Mouse (Mus musculus) stomach, postnatal 0 days (tissue): Measurements from ENCODE around the gene Abhd14a. TPM values are rescaled to one million over a fixed set of nuclear protein-coding genes. Genes with fewer than 3 reads are reported as not detected.

ENCODE experiments used
- ATAC-seq: fragments of 200-750 bp; cut with Nextera tagmentation; 2 replicates; pipeline ENCODE4 v1.8.0; 2017; ENCODE audit not compliant: low FRiP score, low TSS enrichment
- DNase-seq: peaks from one replicate; pipeline ENCODE4 v3.0.0-alpha.2; 2016; ENCODE audit warnings: low spot score
- H3K27ac ChIP-seq: fragments of 300-500 bp; sonication (generic); replicated peaks from 2 replicates; pipeline ENCODE4 v1.5.1; 2014; ENCODE audit warnings: mild to moderate bottlenecking, control low read depth
- H3K27me3 ChIP-seq: fragments of 300-500 bp; sonication (generic); 2 replicates; pipeline ENCODE4 v1.6.1; 2014; ENCODE audit warnings: low read length; ENCODE audit not compliant: control insufficient read depth, insufficient read depth
- H3K36me3 ChIP-seq: fragments of 300-500 bp; sonication (generic); 2 replicates; pipeline ENCODE4 v1.6.1; 2014; ENCODE audit warnings: low read length, mixed read lengths; ENCODE audit not compliant: control insufficient read depth, insufficient read depth
- H3K4me1 ChIP-seq: fragments of 300-500 bp; sonication (generic); replicated peaks from 2 replicates; pipeline ENCODE4 v1.6.1; 2014; ENCODE audit warnings: antibody characterized with exemption; ENCODE audit not compliant: control insufficient read depth, insufficient read depth
- H3K4me2 ChIP-seq: fragments of 300-500 bp; sonication (generic); replicated peaks from 2 replicates; pipeline ENCODE4 v1.6.1; 2014; ENCODE audit warnings: low read depth, mild to moderate bottlenecking, control low read depth, moderate library complexity
- H3K4me3 ChIP-seq: fragments of 300-500 bp; sonication (generic); 2 replicates; pipeline ENCODE4 v1.5.1; 2014; ENCODE audit warnings: low read depth, low read length, control low read depth
- H3K9ac ChIP-seq: fragments of 300-500 bp; sonication (generic); 2 replicates; pipeline ENCODE4 v1.6.1; 2014; ENCODE audit warnings: mild to moderate bottlenecking, low read length, control low read depth, mixed read lengths
- H3K9me3 ChIP-seq: fragments of 300-500 bp; sonication (generic); 2 replicates; pipeline ENCODE4 v1.6.1; 2016; ENCODE audit warnings: low read length; ENCODE audit not compliant: control insufficient read depth
- CTCF ChIP-seq: IDR thresholded peaks from 2 replicates; pipeline ENCODE4 v1.5.1; 2016; ENCODE audit warnings: antibody characterized with exemption, low read depth, mild to moderate bottlenecking, moderate library complexity
- EP300 ChIP-seq: optimal IDR thresholded peaks from 2 replicates; pipeline ENCODE3; 2016; ENCODE audit warnings: antibody characterized with exemption
- WGBS: fragments of 180-500 bp; shearing (Covaris S2); extraction: QIAGEN DNeasy Blood & Tissue Kit; methylation state at CpG from one replicate; pipeline ENCODE4 v1.1.7; 2014; 5-methylcytosine and 5-hydroxymethylcytosine counted together
- polyA plus RNA-seq: library from polyadenylated mRNA; unstranded; fragments of >200 nt; fragmentation: Nextera tagmentation; extraction: Ambion mirVana; gene quantifications from 2 replicates; pipeline ENCODE4 v1.2.1, GENCODE M21; 2015

Gene Abhd14a
- polyA plus RNA-seq, 1 experiment from 2014 or later, result 23.2 TPM

DNA sequence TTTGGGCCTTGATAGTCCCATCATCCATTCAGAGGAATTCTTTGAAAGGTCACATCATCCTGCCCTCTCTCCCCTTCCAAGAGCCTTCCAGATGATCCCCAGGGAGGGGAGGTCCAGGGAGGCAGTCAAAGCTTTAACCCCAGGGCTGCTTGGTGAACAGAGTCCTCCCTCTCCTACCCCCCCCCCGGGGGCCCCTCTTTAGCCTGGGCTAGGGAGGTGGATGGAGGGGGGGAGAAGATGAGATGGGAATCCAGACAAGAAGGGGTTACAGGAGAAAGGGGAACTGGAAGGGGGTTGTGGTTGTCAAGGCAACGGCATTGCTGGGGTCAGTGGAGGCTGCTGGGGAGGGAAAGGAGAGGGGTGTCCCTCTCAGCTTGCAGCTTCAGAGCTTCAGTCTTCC lies 26.9 kb downstream of the Abhd14a start:
- TF ChIP-seq EP300, result no peak
- TF ChIP-seq CTCF, result no peak
- Histone ChIP-seq H3K27me3 (no peaks in the 10 kb centered on the region), H3K4me3 (no peak overlapping the region), H3K27ac (no peak overlapping the region), H3K4me2 (no peak overlapping the region), H3K9ac (peak overlapping the region; percentile 27; the same call in 1 of the 2 replicates), H3K9me3 (no peaks in the 10 kb centered on the region), H3K4me1 (0 out of 2 replicates have a peak, but pooled peaks cover 2% of the 10 kb centered on the region), H3K36me3 (no peaks in the 10 kb centered on the region)
- WGBS, result 0% methylated on average over 2 of the region's 2 CpGs
- DNase-seq (no peak), ATAC-seq (no peak)

DNA sequence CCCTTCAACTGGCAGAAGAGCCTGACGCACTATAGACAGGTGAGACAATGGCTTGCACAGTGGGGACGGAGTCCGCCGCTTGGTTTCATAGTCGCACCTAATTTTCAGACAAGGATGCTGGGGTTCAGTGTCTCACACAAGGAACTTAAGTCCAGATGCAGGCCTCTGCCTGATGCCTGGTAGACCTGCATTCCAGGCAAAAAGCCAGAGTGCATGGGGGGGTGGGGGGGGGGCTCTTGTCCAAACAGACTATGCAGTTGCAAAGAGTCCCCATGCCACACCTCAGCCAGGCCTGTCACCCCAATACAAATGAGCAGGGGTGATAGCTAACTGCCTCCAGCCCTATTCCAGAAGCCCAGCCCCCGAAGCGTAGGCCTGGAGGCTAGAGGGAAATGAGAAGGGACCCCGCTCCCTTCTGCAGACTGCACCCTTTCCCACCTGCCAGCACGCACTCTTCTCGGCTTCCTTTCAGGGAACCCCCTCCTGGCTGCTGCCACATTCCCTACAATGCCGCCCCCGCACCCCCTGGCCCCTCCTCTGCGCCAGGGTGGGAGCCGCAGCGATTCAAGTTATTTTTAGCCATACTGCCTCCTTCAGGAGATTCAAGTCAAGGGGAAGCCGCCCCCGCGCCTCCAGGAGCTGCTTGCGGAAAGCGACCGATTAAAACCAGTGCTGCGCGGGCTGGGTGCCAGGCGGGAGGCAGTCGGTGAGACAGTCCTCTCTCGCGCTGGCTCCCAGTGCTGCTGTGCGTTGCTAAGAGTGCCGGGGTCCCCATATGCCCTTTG lies 29.4 kb downstream of the Abhd14a start:
- TF ChIP-seq CTCF (peak; percentile 63), EP300 (no peak)
- Histone ChIP-seq H3K4me2 (peak overlapping the region; percentile 59), H3K9ac (peak overlapping the region; percentile 51), H3K36me3 (no peaks in the 10 kb centered on the region), H3K9me3 (no peaks in the 10 kb centered on the region), H3K4me3 (peak overlapping the region; percentile 20), H3K27me3 (no peaks in the 10 kb centered on the region), H3K27ac (no peak overlapping the region), H3K4me1 (0 out of 2 replicates have a peak, but pooled peaks cover 2% of the 10 kb centered on the region)
- WGBS, result 13% methylated on average over 29 of the region's 29 CpGs
- DNase-seq, result peak; percentile 81
- peak; percentile 68 for ATAC-seq

DNA sequence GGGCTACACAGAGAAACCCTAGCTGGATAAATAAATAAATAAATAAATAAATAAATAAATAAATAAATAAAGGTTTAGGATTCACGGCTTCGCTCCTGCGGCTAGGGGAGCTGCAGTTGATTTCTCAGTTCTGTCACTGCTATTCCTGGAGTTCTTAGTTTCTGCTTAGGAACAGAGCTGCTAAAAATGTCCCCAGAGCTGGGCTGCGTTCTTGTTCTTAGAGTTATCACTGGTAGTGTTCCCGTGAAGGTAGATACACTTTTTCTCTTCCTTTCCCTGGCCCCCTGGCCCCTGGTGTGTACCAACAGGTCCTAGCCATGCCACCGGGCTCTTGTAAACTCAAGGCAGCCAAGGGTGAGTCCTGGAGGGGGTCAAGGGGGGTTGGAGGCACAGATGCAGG lies 30.7 kb downstream of the Abhd14a start:
- Histone ChIP-seq H3K27me3 (no peaks in the 10 kb centered on the region), H3K4me1 (0 out of 2 replicates have a peak, but pooled peaks cover 2% of the 10 kb centered on the region), H3K27ac (no peak overlapping the region), H3K9ac (no peak overlapping the region), H3K9me3 (no peaks in the 10 kb centered on the region), H3K4me2 (no peak overlapping the region), H3K4me3 (no peak overlapping the region), H3K36me3 (no peaks in the 10 kb centered on the region)
- DNase-seq (no peak), ATAC-seq (no peak)
- WGBS, result 89% methylated on average over 6 of the region's 6 CpGs
- TF ChIP-seq EP300 (no peak), CTCF (no peak)

DNA sequence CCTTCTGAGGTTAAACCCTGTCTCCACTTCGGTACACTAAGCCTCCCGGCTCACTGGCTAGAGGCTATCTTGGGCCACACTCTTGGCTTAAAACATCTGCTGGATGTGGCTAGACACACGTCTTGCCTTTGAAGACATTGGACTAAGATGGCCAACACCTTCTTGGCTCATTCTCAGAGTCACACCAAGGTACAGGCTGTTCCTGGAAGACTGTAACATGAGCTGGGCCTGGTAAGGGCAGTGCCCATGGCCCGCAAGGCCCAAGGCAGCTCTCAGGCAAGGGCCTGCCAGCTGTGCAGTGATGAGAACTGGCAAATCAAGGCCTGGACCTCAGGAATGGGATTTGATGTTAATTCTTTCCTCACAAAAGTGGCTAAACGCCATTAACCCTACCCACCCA lies 33.9 kb downstream of the Abhd14a start:
- H3K4me3 ChIP-seq, result no peak overlapping the region
- ATAC-seq, result no peak
- DNase-seq, result no peak
- H3K27me3 ChIP-seq, result no peaks in the 10 kb centered on the region
- no peaks in the 10 kb centered on the region for H3K36me3 ChIP-seq
- no peak overlapping the region for H3K9ac ChIP-seq
- no peaks in the 10 kb centered on the region for H3K9me3 ChIP-seq
- no peak overlapping the region for H3K27ac ChIP-seq
- WGBS, result 78% methylated on average over 5 of the region's 5 CpGs
- TF ChIP-seq EP300 (no peak), CTCF (no peak)
- 0 out of 2 replicates have a peak, but pooled peaks cover 2% of the 10 kb centered on the region for H3K4me1 ChIP-seq
- H3K4me2 ChIP-seq, result no peak overlapping the region

DNA sequence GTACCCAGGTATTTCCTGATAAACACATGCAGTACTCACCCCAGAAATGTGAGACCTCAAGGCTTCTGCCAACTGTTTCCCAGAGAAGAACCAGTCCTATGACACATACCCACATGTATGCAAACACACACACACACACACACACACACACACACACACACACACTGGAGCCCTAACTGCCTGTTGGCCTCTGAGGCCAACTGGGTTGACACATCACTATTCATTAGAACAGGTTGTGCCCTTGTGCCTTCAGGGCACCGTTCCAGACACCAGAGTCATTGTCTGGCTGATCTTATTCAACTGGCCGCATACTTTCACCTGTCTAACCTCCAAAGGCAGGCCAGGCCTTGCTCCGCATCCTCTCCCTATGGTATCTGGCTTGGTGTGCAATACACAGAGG lies 35.3 kb downstream of the Abhd14a start:
- H3K27ac ChIP-seq, result no peak overlapping the region
- no peak for DNase-seq
- H3K36me3 ChIP-seq, result no peaks in the 10 kb centered on the region
- no peak for ATAC-seq
- H3K4me1 ChIP-seq, result no peaks in the 10 kb centered on the region
- no peaks in the 10 kb centered on the region for H3K9me3 ChIP-seq
- no peak overlapping the region for H3K9ac ChIP-seq
- no peak for TF ChIP-seq EP300
- no peak for TF ChIP-seq CTCF
- H3K4me3 ChIP-seq, result no peak overlapping the region
- H3K4me2 ChIP-seq, result no peak overlapping the region
- no peaks in the 10 kb centered on the region for H3K27me3 ChIP-seq
- WGBS, result 66% methylated on average over 3 of the region's 3 CpGs

DNA sequence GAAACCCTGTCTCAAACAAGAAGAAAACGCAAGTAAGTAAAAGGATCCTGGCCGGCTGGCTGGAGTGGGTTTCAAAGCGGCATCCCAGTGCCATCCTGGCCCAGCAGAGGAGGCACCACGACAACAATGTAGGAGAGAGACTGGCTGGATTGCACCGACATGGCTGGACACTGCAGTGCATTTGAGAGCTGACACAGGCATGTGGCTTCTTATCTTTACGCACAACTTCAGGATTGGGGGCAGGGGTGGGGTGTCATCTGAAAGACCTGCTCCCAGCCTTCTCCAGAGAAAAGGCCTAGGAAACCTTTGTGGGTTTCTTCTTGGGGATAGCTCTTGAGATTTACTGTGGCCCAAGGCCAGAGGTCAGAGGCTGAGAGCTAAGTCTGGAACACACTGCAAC lies 35.7 kb downstream of the Abhd14a start:
- no peaks in the 10 kb centered on the region for H3K9me3 ChIP-seq
- no peak for ATAC-seq
- no peak overlapping the region for H3K4me3 ChIP-seq
- WGBS, result 73% methylated on average over 6 of the region's 6 CpGs
- no peak overlapping the region for H3K27ac ChIP-seq
- TF ChIP-seq EP300 (no peak), CTCF (no peak)
- no peak overlapping the region for H3K4me2 ChIP-seq
- DNase-seq, result no peak
- H3K36me3 ChIP-seq, result no peaks in the 10 kb centered on the region
- H3K9ac ChIP-seq, result no peak overlapping the region
- H3K4me1 ChIP-seq, result no peaks in the 10 kb centered on the region
- no peaks in the 10 kb centered on the region for H3K27me3 ChIP-seq
